Mouse (Mus musculus) large intestine, adult 2 months (tissue): Measurements from ENCODE around the gene Kirrel3. TPM values are rescaled to one million over a fixed set of nuclear protein-coding genes. Genes with fewer than 3 reads are reported as not detected.

Experiments used
- DNase-seq: peaks from one replicate; pipeline ENCODE4 v3.0.0-alpha.2; 2012; ENCODE audit warnings: low read depth, low spot score
- WGBS: fragments of 180-500 bp; shearing (Covaris S2); methylation state at CpG from one replicate; pipeline ENCODE4 v1.1.7; 2018; 5-methylcytosine and 5-hydroxymethylcytosine counted together
- polyA plus RNA-seq: library from polyadenylated mRNA; depleted of rRNA; stranded (reverse); fragments of >200 nt; gene quantifications from 2 replicates; pipeline ENCODE4 v1.2.3, GENCODE M21; 2012; rRNA removed

Gene Kirrel3
- polyA plus RNA-seq: 0.21 and 0.27 TPM in 2 replicates

- WGBS: 2% methylated on average over 35 of the region's 35 CpGs
- no peak for DNase-seq
Measured at GRCm38 (mm10) chr9:34485759-34486431, at the start of gene Kirrel3. TSS of gene Kirrel3 (plus strand) at chr9:34485894.

- 66% methylated on average over 4 of the region's 4 CpGs for WGBS
- no peak for DNase-seq
Measured at GRCm38 (mm10) chr9:34440721-34441120, 45.0 kb upstream of the Kirrel3 start.

GRCm38 (mm10) chr9:34443950-34444349, 41.7 kb upstream of the Kirrel3 start:
- WGBS: 62% methylated on average over 4 of the region's 4 CpGs
- no peak for DNase-seq

- no peak for DNase-seq
- 84% methylated on average over 15 of the region's 15 CpGs for WGBS
Measured at GRCm38 (mm10) chr9:34446497-34447350, 39.0 kb upstream of the Kirrel3 start.

- DNase-seq: no peak
Measured at GRCm38 (mm10) chr9:34447736-34448135, 38.0 kb upstream of the Kirrel3 start.

DNA sequence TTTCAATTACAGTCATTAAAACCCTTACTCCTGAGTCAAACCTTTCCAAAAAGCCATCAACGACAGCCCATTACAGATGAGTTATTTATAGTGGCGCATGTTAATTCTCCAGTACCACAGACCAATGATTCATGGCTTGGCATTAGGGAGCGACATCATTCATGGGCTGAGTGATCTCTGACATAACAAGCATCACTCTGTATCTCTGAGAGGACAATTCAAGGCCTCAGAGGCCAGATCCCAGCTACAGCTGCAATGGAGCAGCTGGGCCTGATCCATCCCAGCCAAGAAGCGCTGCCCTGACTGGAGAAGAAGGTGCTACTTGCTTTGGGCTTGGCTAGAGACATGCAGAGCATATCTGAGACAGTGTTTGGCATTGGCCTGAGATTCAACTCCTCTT, 37.2 kb upstream of the Kirrel3 start:
- DNase-seq: no peak
- 83% methylated on average over 4 of the region's 4 CpGs for WGBS

More at GRCm38 (mm10) chr9:34447736-34448135, 38.0 kb upstream of the Kirrel3 start:
- 82% methylated on average over 2 of the region's 2 CpGs for WGBS

- DNase-seq: no peak
- 47% methylated on average over 5 of the region's 5 CpGs for WGBS
Measured at GRCm38 (mm10) chr9:34458189-34458588, 27.5 kb upstream of the Kirrel3 start.

- 49% methylated on average over 5 of the region's 5 CpGs for WGBS
- DNase-seq: no peak
Measured at GRCm38 (mm10) chr9:34459968-34460367, 25.7 kb upstream of the Kirrel3 start.

GRCm38 (mm10) chr9:34463666-34464065, 22.0 kb upstream of the Kirrel3 start:
- no peak for DNase-seq
- 37% methylated on average over 2 of the region's 2 CpGs for WGBS

- DNase-seq: no peak
- WGBS: 32% methylated on average over 3 of the region's 3 CpGs
Measured at GRCm38 (mm10) chr9:34466058-34466457, 19.6 kb upstream of the Kirrel3 start.

DNA sequence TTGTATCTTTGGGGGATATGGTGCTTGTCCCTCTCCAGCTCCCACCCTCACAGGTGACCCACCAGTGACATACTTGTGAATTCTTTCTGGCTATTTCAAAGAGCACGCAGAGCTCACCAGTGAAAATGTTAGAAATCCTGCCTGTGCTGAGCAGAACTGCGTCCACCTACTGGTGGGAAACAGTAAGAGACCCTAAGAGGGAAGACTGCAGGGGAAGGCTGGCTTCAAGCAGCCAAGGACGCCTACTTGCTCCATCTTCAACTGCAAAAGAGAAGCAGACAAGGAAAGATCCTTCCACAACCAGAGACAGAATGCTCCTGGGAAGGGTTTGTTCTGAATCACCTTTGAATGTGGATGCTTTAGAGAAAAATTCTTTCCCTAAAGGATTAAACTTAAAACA, 16.5 kb upstream of the Kirrel3 start:
- WGBS: 81% methylated on average over 3 of the region's 3 CpGs
- DNase-seq: no peak

GRCm38 (mm10) chr9:34476206-34476605, 9.5 kb upstream of the Kirrel3 start:
- DNase-seq: no peak
- 49% methylated on average over 5 of the region's 5 CpGs for WGBS

- 31% methylated on average over 2 of the region's 2 CpGs for WGBS
- no peak for DNase-seq
Measured at GRCm38 (mm10) chr9:34478494-34478893, 7.2 kb upstream of the Kirrel3 start.

GRCm38 (mm10) chr9:34483236-34483635, 2.5 kb upstream of the Kirrel3 start:
- WGBS: 70% methylated on average over 2 of the region's 2 CpGs
- no peak for DNase-seq

GRCm38 (mm10) chr9:34484665-34485064, 1.0 kb upstream of the Kirrel3 start:
- 62% methylated on average over 6 of the region's 6 CpGs for WGBS
- DNase-seq: no peak

- 2% methylated on average over 9 of the region's 9 CpGs for WGBS
- no peak for DNase-seq
Measured at GRCm38 (mm10) chr9:34488267-34488666, 2.6 kb downstream of the Kirrel3 start.

DNA sequence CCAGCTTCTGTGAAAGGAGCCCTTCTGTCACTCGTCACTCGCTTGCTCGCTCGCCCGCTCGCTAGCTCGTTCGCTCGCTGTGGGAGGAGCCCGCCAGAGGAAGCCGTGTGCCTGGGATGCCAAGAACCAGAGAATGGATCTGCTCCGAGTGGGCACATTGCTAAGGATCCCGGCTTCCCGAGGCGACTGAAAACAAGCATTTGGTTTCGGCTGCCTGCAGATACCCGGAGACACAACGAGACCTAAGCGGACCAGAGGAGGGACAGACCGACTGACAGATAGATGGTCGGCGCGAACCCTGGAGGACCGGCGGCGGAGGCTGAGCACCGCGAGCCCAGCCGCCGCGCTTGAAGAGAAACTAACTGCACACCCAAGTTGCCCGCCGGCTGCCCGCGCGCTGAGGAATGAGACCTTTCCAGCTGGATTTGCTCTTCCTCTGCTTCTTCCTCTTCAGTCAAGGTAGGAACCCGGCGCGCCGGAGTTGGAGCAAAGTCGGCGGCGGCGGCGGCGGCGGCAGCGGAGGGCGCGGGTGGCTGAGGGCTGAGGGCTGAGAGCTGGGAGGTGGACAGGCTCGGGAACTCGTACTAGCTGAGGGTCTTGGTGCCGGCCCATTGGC, 3.1 kb downstream of the Kirrel3 start:
- WGBS: under 1% methylated on average over 53 of the region's 53 CpGs
- no peak for DNase-seq

DNA sequence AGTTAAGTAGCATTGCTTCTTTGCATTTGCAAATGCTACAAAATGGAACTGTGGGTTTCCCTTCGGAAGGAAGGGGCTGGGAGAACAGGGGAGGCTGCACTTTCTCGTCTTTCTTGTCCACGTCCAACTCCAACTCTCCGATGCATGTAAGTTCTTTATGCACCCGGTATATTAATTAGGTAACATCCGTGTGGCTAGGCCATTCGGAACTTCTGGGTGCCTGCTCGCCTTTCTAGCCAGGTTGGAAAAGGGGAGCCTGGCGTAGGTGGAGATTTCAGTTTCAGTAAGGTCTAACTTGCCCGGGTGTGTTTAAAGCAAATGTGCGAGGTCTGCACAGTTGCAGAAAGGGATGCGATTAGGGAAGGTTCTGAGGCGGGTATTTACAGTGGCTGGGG, 3.6 kb downstream of the Kirrel3 start:
- DNase-seq: no peak
- WGBS: 3% methylated on average over 13 of the region's 13 CpGs

- no peak for DNase-seq
- 30% methylated on average over 5 of the region's 5 CpGs for WGBS
Measured at GRCm38 (mm10) chr9:34489760-34490159, 4.1 kb downstream of the Kirrel3 start.

- no peak for DNase-seq
- WGBS: 63% methylated on average over 3 of the region's 3 CpGs
Measured at GRCm38 (mm10) chr9:34492121-34492520, 6.4 kb downstream of the Kirrel3 start.
